ENCODE assay signal across 8 mouse cellular contexts in genomic region chr1:128102251-128102640, GRCm38 (mm10). TPM values are rescaled to one million over a fixed set of nuclear protein-coding genes. Genes with fewer than 3 reads are reported as not detected.
DNase-seq lines count a peak whose midpoint lies in the region; ATAC-seq and TF ChIP-seq lines count a peak whose summit lies in the region.

No protein-coding gene starts in this region.

- TF ChIP-seq EP300 in stomach, postnatal 0 days (optimal IDR thresholded peaks at IDR 0.05) = no peak

- H3K9me3 ChIP-seq in hindbrain, embryonic 13.5 days = no peaks in the 10 kb centered on the region
- no peaks in the 10 kb centered on the region for H3K9me3 ChIP-seq in limb, embryonic 15.5 days
- H3K9me3 ChIP-seq in midbrain, embryonic 15.5 days = no peaks in the 10 kb centered on the region
- H3K9me3 ChIP-seq in stomach, postnatal 0 days (ENCODE audit: control insufficient read depth, low read length) = no peaks in the 10 kb centered on the region

- H3K9ac ChIP-seq in hindbrain, embryonic 13.5 days = peak overlapping the region; percentile 65; the same call in 1 of the 2 replicates
- 0 out of 2 replicates have a peak overlapping the region, but pooled peaks have one; percentile 28 for H3K9ac ChIP-seq in limb, embryonic 15.5 days
- H3K9ac ChIP-seq in midbrain, embryonic 15.5 days = no peak overlapping the region
- peak overlapping the region; percentile 38; the same call in 1 of the 2 replicates for H3K9ac ChIP-seq in stomach, postnatal 0 days (ENCODE audit: low read length)

- H3K27ac ChIP-seq in gastrocnemius, adult 2 months = peak overlapping the region; percentile 95
- H3K27ac ChIP-seq in hindbrain, embryonic 13.5 days = peak overlapping the region; percentile 90
- peak overlapping the region; percentile 91 for H3K27ac ChIP-seq in limb, embryonic 15.5 days
- peak overlapping the region; percentile 94 for H3K27ac ChIP-seq in midbrain, embryonic 15.5 days
- H3K27ac ChIP-seq in stomach, postnatal 0 days (replicated peaks) = 0 out of 2 replicates have a peak overlapping the region, but pooled peaks have one; percentile 20

- intact Hi-C loops in gastrocnemius, adult 2 months (cut with DNase I) = loop anchor here (5.0 to 10.0 kb wide), 2 partner anchors 255 to 317 kb away; partner anchors contain the start of gene Mcm6

- H3K4me2 ChIP-seq in hindbrain, embryonic 13.5 days = peak overlapping the region; percentile 62
- peak overlapping the region; percentile 54 for H3K4me2 ChIP-seq in limb, embryonic 15.5 days
- peak overlapping the region; percentile 75 for H3K4me2 ChIP-seq in midbrain, embryonic 15.5 days
- H3K4me2 ChIP-seq in stomach, postnatal 0 days (replicated peaks; ENCODE audit: low read depth) = peak overlapping the region; percentile 54

- ATAC-seq in activated CD4-positive, CD25-positive, alpha-beta regulatory T cell, adult 4 months = peak; percentile 20
- peak; percentile 17 for ATAC-seq in hindbrain, embryonic 13.5 days (ENCODE audit: low FRiP score)
- ATAC-seq in limb, embryonic 15.5 days (ENCODE audit: insufficient number of reproducible peaks, low FRiP score, low TSS enrichment, low read depth) = peak; percentile 48; the same call in 1 of the 2 replicates
- peak; percentile 30 for ATAC-seq in midbrain, embryonic 15.5 days (replicated peaks)
- ATAC-seq in stomach, postnatal 0 days (ENCODE audit: low FRiP score, low TSS enrichment) = peak; percentile 22; the same call in 1 of the 2 replicates

- peak; percentile 24 for DNase-seq in gastrocnemius, adult 2 months
- DNase-seq in gastrocnemius, adult 18-20 months (ENCODE audit: low spot score) = no peak
- DNase-seq in fat pad, adult 2 months (ENCODE audit: extremely low read depth, low read depth, low spot score) = peak; percentile 25
- peak; percentile 44 for DNase-seq in stomach, postnatal 0 days (ENCODE audit: low spot score)

- peaks cover 24% of the 10 kb centered on the region for H3K4me1 ChIP-seq in hindbrain, embryonic 13.5 days (replicated peaks)
- peaks cover 5% of the 10 kb centered on the region for H3K4me1 ChIP-seq in limb, embryonic 15.5 days
- peaks cover 24% of the 10 kb centered on the region for H3K4me1 ChIP-seq in midbrain, embryonic 15.5 days
- no peaks in the 10 kb centered on the region for H3K4me1 ChIP-seq in stomach, postnatal 0 days (replicated peaks; ENCODE audit: control insufficient read depth, insufficient read depth)

- peak overlapping the region; percentile 80 for H3K4me3 ChIP-seq in gastrocnemius, adult 2 months
- H3K4me3 ChIP-seq in hindbrain, embryonic 13.5 days = peak overlapping the region; percentile 95
- H3K4me3 ChIP-seq in limb, embryonic 15.5 days = peak overlapping the region; percentile 94
- H3K4me3 ChIP-seq in midbrain, embryonic 15.5 days = peak overlapping the region; percentile 63
- H3K4me3 ChIP-seq in stomach, postnatal 0 days (ENCODE audit: low read depth, low read length) = peak overlapping the region; percentile 91

- no peaks in the 10 kb centered on the region for H3K27me3 ChIP-seq in hindbrain, embryonic 13.5 days
- H3K27me3 ChIP-seq in limb, embryonic 15.5 days = no peaks in the 10 kb centered on the region
- H3K27me3 ChIP-seq in midbrain, embryonic 15.5 days (replicated peaks) = no peaks in the 10 kb centered on the region
- H3K27me3 ChIP-seq in stomach, postnatal 0 days (ENCODE audit: control insufficient read depth, insufficient read depth, low read length) = no peaks in the 10 kb centered on the region

- under 1% methylated on average over 15 of the region's 15 CpGs for WGBS in hindbrain, embryonic 13.5 days
- under 1% methylated on average over 15 of the region's 15 CpGs for WGBS in limb, embryonic 15.5 days
- WGBS in midbrain, embryonic 15.5 days = under 1% methylated on average over 15 of the region's 15 CpGs
- WGBS in stomach, postnatal 0 days = 0% methylated on average over 15 of the region's 15 CpGs

- no peak for TF ChIP-seq CTCF in gastrocnemius, adult 2 months (IDR thresholded peaks at IDR 0.05)
- no peak for TF ChIP-seq CTCF in stomach, postnatal 0 days (IDR thresholded peaks at IDR 0.05; ENCODE audit: low read depth)

- H3K36me3 ChIP-seq in hindbrain, embryonic 13.5 days = no peaks in the 10 kb centered on the region
- no peaks in the 10 kb centered on the region for H3K36me3 ChIP-seq in limb, embryonic 15.5 days
- H3K36me3 ChIP-seq in midbrain, embryonic 15.5 days (replicated peaks) = no peaks in the 10 kb centered on the region
- no peaks in the 10 kb centered on the region for H3K36me3 ChIP-seq in stomach, postnatal 0 days (ENCODE audit: control insufficient read depth, insufficient read depth, low read length)

RNA-seq across cellular contexts. Expression of gene Zranb3, which starts 0.6 kb away (rescaled TPM):
- 1 to 10 TPM; 5.5 to 6.2 TPM for total RNA-seq in gastrocnemius, adult 2 months (2021)
- total RNA-seq in gastrocnemius, adult 18-20 months (2021) = 1 to 10 TPM; 5.6 to 5.7 TPM
- polyA plus RNA-seq in activated CD4-positive, CD25-positive, alpha-beta regulatory T cell, adult 4 months (2017; shearing (Covaris generic)) = 1 to 10 TPM; 1.5 to 1.8 TPM
- polyA plus RNA-seq in hindbrain, embryonic 13.5 days (2015; fragmentation: Nextera tagmentation; extraction: Ambion mirVana) = 3.9 and 4.4 TPM in 2 replicates
- 5.3 and 6.0 TPM in 2 replicates for polyA plus RNA-seq in limb, embryonic 15.5 days (2015; fragmentation: Nextera tagmentation; extraction: Ambion mirVana)
- 2.9 and 3.1 TPM in 2 replicates for polyA plus RNA-seq in midbrain, embryonic 15.5 days (2015; fragmentation: Nextera tagmentation; extraction: Ambion mirVana)
- 1.4 and 1.5 TPM in 2 replicates for polyA plus RNA-seq in stomach, postnatal 0 days (2015; fragmentation: Nextera tagmentation; extraction: Ambion mirVana)

RNA-seq across cellular contexts. Expression of gene R3hdm1, which starts 0.9 kb away (rescaled TPM):
- 10 to 100 TPM; 63.8 to 85.9 TPM for total RNA-seq in gastrocnemius, adult 2 months (2021)
- total RNA-seq in gastrocnemius, adult 18-20 months (2021) = 10 to 100 TPM; 69.7 to 78.6 TPM
- 100 to 1,000 TPM in 1 of 2 experiments, 10 to 100 TPM in 1; 96.7 to 105 TPM for polyA plus RNA-seq in activated CD4-positive, CD25-positive, alpha-beta regulatory T cell, adult 4 months (2017; shearing (Covaris generic))
- polyA plus RNA-seq in hindbrain, embryonic 13.5 days (2015; fragmentation: Nextera tagmentation; extraction: Ambion mirVana) = 96.7 and 105 TPM in 2 replicates
- 55.1 and 60.1 TPM in 2 replicates for polyA plus RNA-seq in limb, embryonic 15.5 days (2015; fragmentation: Nextera tagmentation; extraction: Ambion mirVana)
- polyA plus RNA-seq in midbrain, embryonic 15.5 days (2015; fragmentation: Nextera tagmentation; extraction: Ambion mirVana) = 80.5 and 93.0 TPM in 2 replicates
- polyA plus RNA-seq in stomach, postnatal 0 days (2015; fragmentation: Nextera tagmentation; extraction: Ambion mirVana) = 23.7 and 29.6 TPM in 2 replicates

Comparison
In these comparisons a context has a peak if more than half of its experiments do, and no peak if none do; other contexts are left out.
1. H3K27ac ChIP-seq: peak in every context shown above with its lines; median percentile 95 in gastrocnemius, adult 2 months; 94 in midbrain, embryonic 15.5 days; 91 in limb, embryonic 15.5 days; 90 in hindbrain, embryonic 13.5 days; 20 in stomach, postnatal 0 days.